Mouse (Mus musculus) left cerebral cortex, postnatal 25 days (tissue): Measurements from ENCODE around the gene Piezo1. TPM values are rescaled to one million over a fixed set of nuclear protein-coding genes. Genes with fewer than 3 reads are reported as not detected.

Experiments used
- DNase-seq, 2 experiments: peaks; one replicate each; pipeline ENCODE4 v3.0.0; 2022; ENCODE audit warnings: low spot score in 2 of 2, mixed read lengths in 1 of 2
- intact Hi-C: fragments of 180-260 bp; cut with DNase I; formaldehyde crosslinking; loops from one replicate; pipeline ENCODE4 v1.15.1; 2025
- total RNA-seq, 2 experiments: library from RNA; stranded (reverse); gene quantifications; 2 replicates each; pipeline ENCODE4 v1.2.3; 2021

The Piezo1 gene
- total RNA-seq, 2 experiments from 2014 or later = 5.6 to 6.3 TPM

DNA sequence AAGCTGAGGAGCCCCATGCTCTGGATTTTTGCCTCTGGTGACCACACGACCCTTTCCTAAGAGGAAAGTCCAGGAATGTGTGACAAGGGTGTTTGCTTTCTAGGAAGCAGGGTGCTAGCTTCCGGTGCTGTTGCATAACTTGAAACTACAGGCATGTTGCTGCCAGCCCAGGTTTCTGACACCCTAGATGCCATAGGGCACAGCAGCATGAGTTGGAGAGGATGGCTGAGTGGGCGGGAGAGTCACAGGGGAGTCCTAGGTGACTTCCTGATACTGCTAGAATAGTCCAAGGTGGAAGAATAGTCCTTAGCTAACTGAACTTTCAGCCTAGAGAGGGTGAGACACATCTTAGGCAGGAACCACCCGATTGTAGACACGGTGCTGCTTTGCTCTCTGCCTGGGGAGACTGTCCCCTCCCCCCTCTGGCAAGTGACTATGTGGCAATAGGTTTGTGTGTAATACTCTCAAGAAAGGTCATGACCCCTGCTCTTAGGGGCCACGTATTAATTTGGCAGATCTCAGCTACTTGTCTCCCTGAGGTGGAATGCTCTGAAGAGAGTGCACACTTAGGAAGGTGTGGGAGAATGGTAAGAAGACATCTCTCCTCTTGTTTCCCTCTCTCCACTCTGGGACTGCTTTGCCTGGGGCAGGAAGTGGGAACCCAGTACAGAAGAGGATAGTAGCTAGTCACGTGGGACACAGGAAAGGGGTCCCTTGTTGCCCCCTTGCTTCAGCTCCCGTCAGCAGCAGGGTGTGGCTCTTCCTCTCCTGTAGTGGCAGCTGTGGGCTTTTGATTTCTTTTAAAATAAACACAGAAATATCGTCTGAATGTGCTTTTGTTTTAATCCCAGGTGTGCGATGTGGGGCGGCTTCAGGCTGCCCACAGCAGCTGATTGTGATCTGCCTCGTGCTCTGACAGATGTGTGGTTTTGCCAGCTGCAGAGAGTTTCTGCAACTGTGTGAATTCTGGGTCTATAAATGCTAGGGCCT, 87.2 kb downstream of the Piezo1 start:
- DNase-seq = no peak
- intact Hi-C loops = no loop called here

DNA sequence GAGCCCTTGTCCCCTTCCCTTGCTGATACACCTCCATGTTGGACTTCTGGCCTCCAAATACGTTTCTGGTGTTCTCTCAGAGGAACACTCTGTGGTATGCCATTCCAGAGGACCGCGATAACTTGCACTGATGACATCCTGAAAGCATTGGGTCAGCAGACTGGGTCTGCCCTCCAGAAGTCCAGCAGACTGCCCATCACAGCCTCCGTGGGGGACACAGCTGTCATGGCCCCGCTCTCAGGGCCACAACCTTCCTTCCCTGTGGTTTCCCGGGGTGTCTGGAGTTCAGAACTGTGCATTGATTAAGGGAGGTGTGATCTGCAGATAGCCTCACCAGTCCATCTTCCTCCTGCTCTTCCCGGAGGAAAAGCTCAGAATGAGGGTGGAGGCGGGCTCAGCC, 88.6 kb downstream of the Piezo1 start:
- no peak for DNase-seq
- intact Hi-C loops = no loop called here

DNA sequence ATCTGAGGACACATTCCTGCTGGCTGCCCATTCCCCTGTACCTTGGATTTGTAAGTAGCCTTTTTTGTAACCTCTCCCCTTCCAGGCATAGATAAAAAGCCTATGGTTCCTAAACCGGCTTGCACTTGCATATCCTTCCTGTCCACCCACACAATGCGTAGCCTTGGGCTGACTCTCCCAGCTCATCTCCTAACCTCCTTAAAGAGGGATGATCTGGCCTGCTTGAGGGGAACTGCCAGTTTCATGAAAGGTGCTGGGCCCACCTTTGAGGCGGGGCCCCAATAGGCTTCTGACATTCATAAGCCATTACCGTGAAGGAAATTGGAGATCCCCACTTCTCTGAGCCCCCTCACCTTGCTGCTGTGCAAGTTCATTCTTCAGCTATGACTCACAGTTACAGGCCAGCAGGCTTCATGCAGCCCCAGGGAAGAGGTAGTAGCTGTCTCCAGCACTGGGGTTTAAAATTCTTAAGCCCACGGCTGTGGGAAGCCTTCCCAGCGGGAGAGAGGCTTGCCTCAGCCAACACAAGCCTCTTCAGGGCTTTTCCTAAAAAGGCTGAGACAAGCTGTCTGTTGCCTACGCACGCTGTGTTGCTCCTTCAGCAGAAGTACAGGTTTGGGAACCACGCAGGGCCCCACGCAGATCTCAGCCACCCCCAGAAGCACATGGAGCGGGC, 89.5 kb downstream of the Piezo1 start:
- intact Hi-C loops = loop anchor here (2.0 kb wide), 1 partner anchor 13 kb away; no protein-coding TSS in a partner anchor
- peak; percentile 67 to 97 for DNase-seq

DNA sequence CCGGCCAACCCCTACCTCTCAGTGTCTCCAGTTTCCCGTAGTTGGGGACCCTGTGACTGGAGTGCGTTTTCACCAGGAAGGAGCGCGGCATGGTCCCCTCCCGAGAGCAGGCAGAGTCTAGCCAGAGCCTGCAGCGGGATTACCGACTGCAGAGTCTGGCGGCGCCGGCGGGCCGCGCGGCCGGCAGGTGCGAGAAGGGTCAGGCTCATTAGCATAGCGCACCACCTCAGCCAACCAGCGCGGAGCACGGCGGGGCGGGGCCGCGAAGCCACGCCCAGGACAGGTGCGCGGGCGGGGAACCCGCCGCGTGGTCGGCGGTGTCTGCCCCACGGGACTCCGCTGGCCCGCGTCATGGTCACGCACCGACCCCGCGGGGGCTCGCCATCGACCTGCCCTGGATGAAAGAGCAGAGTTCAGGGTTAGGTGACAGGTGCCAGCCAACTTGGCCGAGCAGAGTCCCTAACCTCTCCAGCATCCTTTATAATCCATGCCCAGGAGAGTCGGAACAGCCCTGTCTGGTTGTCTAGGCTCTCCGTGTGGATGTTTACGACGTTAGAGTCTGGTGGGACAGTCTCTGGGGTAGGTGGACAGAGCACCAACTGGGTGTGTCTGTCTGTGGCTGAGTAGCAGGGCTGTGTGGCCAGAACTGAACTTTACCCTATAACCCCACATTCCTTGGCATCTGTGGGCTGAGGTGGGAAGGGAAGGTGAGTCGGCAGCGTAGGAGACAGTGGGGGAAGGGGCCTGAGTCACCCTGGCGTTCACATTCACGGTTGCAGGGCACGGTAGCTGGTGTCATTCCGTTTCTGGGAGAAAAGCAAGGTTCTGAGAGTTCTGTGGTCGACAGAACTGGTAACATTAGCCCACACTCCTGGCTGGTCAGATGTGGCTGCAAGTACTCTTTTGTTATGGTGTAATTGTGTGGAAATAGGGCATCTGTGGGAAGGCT, 90.3 kb downstream of the Piezo1 start, which contains the start of gene Snai3:
Gene Snai3 (minus strand): TSS at position 210 of the 949 bp plus-strand sequence.
- intact Hi-C loops = loop anchor here (2.0 kb wide), 1 partner anchor 14 kb away; no protein-coding TSS in a partner anchor
- no peak for DNase-seq

DNA sequence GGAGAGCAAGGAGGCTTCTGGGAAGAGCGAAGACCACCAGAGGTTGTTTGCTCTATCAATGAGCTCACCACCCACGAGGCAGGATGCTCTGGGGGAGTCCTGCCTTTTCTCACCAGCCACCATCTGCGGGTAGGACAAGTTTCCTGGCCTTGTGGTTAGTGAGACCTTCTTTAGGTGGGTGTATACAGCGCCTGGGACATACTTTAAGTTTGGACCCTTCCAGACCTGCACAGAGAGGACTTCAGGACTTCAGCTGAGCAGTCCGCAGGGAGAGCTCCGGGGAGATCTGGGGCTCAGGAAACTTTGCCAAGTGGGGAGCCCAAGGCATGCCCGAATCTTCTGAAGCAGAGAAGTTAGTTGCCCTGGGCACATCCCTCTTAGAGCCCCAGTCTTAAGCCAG, 91.1 kb downstream of the Piezo1 start:
- no peak for DNase-seq
- intact Hi-C loops = loop anchor here (2.0 kb wide), 1 partner anchor 15 kb away; no protein-coding TSS in a partner anchor

DNA sequence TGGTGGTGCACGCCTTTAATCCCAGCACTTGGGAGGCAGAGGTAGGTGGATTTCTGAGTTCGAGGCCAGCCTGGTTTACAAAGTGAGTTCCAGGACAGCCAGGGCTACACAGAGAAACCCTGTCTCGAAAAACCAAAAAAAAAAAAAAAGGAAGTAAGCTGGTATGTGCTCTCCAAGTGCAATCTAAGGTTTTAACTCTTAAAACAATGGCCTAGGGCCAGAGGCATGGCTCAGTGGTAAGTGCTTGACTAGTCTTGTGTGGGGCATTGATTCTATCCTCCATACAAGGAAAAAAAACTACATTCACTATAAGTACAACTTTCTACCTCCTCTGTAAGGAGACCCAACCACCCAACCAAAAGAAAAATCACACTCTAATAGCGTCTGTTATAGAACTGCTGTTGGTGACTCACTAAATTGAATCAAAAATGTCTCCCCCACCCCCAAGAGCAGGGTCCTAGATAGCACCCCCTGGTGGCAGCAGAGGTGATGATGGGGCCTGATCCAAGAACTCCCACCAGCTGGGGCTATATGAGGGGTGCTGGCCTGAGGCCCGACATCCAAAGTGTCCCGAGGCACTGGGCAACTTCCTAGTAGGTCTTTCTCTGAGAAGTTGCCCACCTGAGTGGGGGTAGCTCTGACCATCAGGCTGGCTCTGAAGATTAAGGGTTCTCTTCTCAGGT, 91.8 kb downstream of the Piezo1 start:
- DNase-seq = no peak
- intact Hi-C loops = no loop called here

DNA sequence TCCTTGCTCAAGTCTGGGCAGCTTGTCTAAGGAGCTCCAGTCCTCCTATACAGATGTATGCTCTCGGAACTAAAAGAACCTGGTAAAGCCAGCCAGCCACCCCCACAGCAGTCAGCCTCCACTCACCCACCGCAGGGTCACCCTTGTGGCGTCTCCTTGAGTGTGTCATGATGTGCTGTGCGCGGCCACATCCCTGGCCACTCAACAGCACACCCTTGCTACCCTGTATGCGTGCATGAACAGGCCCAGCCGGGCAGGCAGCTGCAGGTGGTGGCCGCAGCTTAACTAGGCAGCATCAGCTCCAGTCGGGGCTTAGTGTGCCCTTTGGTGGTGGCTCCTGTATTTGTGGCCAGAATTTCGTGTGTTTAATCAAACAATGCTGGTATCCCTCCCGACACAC, 94.0 kb downstream of the Piezo1 start:
- DNase-seq = no peak
- intact Hi-C loops = no loop called here

DNA sequence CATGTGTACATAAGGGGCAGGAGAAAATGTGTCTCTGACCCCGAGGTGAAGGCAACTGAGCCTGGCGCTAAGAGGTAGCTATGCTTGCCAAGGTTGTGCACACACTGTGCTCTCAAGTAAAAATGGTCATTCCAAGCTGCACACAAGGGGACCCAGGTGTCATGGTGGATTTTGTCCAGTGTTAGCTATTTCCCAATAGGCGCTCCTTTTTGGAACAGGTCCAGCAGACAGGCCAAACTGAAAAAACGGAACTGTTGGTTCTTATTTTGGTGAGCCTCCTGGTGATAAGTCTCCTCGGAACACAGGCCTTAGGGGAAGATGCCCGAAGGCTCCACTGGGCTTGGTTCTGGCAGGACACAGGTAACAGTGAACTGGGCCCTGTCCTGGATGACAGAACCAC, 96.7 kb downstream of the Piezo1 start:
- intact Hi-C loops = no loop called here

DNA sequence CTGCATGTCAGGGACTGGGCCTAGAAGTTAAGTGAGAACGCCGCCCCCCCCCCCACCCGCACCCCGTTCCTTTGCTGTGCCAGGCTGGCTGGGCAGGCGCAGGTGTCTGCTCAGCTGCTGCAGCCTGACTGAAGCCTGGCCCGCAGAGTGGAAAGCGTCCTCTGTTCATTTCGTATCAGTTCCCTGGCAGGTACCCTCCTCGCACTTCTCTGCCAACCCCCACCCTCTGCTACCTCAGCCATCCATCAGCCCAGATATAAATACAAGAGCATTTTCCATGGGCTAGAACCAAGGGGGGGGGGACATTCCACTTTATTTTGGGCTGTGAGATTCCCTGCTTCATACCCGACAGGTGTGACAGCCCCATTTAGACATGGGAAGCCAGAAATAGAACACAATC, 99.0 kb downstream of the Piezo1 start:
- intact Hi-C loops = no loop called here

More for the DNA sequence above, 96.7 kb downstream of the Piezo1 start:
- DNase-seq = no peak

DNA sequence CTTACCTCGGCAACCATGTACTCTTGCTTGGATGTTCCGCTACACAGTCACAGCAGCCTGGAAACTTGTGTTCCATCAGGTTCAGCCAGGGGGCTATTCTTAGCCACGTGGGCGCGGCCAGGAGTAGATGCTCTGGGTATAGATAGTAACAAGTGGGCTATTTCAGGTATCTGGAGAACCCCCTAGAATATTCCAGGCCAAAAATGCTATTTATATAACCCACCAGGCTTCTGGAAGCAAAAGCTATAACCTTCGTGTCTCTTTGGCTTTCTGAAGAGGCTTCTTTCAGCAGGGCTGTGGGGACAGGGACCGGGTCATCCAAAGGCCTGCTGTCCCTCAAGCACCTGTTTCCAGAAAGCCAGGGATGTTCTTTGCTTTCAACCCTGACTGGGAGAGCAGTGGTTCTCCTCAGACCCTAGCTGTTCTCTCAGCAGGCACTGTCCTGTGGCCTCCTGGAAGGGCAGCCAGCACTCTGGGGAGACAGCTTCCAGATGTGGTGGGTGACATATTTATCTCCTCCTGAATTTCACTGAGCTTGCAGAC, 99.9 kb downstream of the Piezo1 start:
- intact Hi-C loops = no loop called here
- DNase-seq = no peak

More for the DNA sequence above, 99.0 kb downstream of the Piezo1 start:
- DNase-seq = no peak

DNA sequence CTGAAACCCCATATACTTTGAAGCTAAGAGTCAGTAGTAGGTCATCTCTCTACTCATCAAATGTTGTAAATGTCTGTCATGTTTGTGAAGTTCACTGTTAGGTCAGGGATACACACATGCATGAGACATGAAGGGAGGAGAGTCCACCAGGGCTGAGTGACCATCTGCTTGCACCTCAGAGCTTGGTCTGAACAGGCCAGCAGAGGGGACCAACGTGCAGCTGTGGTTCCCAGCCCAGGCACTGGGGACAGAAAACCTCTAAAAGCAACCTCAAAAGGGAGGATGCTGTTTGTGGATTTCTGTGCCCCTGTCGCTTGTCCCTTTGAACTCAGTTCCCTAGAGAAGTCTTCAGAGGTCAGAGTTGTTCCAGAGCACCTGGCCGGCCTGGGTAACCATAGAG, 105.9 kb downstream of the Piezo1 start:
- no peak for DNase-seq
- intact Hi-C loops = loop anchor here (10.0 kb wide), 1 partner anchor 160 kb away; the partner anchor contains the start of gene Zfpm1

DNA sequence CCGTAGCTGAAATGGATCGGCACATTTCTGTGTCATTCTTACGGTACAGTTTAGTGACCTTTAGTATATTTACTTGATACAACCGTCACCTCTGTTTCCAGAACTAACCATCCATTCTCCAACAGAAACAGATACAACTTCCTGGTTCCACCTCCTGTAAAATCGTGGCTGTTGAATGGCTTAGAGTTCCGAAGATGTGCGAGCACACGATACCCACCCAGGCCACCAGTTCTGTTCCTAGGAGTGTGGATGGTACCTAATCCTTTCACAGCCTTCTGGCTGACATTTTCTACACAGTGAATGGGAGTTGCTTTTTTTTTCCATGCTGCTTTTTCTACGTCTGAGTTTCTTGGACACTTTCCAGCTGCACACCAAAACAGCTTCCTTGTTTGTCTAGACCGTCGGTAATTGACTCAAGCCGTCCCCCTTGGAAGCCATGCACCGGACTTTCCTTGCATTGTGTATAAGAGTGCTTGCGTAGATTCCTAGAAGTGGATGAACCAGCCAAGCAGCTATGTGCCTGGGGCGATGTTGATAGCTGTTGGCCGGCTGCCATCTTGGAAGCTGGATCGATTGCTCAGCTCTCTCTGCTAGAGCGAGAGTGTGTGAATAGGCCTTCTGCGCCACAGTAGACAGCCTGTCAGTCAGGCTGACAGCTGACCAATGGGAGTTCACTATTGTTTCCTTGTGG, 106.9 kb downstream of the Piezo1 start:
- intact Hi-C loops = loop anchor here (5.0 to 10.0 kb wide), 2 partner anchors 108 to 159 kb away; partner anchors contain the start of genes Piezo1 and Zfpm1
- DNase-seq = peak; percentile 81 to 87

DNA sequence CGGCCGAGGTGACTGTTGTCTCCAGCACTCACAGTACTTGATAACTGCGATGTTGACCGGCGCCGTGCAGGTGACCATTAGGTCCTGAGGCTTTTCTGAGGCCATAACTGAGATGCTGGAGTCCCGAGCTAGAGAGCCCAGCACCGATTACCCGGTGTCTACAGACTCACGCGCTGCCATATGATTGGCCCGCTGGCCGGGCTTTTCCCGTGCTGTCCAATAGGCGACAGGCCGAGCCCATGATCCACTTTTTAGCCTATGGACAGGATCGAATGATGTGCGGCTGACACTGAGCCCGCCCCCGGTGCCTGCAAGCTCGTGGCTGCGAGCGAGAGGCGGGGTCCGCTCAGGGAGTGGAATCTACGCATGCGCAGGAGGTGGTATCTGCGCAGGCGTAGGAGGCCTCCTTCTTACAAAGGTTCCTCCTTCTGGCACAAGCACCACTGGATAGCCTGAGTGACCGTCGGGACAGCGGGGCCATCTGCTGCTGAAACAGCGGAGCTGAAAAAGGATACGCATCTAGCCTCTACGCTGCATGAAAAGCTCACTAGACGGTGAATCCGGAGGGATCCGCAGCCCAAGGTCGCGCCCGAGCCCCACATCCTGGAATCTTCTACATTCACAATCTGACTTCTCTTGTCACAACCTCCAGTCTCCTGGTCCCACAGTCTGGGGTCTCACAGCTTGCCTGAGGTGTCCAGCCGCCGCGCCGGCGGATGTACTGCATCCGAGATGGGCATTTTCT, 107.7 kb downstream of the Piezo1 start, which contains the start of gene Mvd:
Gene Mvd (minus strand): TSS at position 161 of the 745 bp plus-strand sequence.
- intact Hi-C loops = loop anchor here (2.0 to 10.0 kb wide), 3 partner anchors 33 to 159 kb away; partner anchors contain the start of genes Ctu2, Piezo1, Rnf166 and Zfpm1
- peak; percentile 100 for DNase-seq

DNA sequence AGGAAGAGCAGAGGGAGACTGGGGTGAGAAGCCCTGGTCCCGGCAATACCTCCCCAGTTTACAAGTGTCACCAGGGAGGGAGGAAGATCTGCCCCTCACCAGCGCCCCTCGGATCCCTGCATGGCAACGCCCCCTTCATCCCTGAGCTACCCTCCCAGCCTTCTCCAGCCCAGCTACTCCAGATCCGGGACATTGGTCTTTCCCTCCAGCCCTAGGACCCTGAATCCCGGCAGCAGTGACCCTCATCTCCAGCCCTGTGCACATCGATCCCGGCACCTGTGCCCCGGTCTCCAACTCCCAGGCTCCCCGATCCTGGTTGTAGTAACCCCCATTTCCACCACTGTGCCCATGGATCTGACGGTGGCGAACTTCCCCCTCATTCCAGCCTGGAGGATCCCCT, 108.3 kb downstream of the Piezo1 start:
- intact Hi-C loops = loop anchor here (2.0 to 10.0 kb wide), 3 partner anchors 34 to 158 kb away; partner anchors contain the start of genes Ctu2, Piezo1, Rnf166 and Zfpm1

DNA sequence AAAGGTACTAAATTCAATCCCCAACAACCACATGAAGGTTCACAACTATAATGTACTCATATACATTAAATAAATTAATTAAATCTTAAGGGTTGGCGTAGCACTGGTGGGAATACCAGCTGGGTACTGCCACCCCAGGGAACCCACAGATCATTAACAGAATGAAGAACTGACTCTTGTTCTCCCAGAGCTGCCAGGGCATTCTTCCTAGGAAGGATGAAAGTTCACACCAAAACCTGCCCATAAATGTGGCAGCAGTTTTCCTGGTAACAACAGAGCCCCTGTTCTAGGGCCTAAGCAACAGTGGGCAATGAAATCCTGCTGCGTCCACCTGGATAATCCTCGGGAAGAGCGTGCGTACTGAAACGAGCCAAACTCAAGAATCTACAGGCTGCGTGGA, 108.8 kb downstream of the Piezo1 start:
- intact Hi-C loops = loop anchor here (2.0 to 10.0 kb wide), 3 partner anchors 34 to 158 kb away; partner anchors contain the start of genes Ctu2, Piezo1, Rnf166 and Zfpm1
- no peak for DNase-seq

More for the DNA sequence above, 108.3 kb downstream of the Piezo1 start:
- DNase-seq = no peak

DNA sequence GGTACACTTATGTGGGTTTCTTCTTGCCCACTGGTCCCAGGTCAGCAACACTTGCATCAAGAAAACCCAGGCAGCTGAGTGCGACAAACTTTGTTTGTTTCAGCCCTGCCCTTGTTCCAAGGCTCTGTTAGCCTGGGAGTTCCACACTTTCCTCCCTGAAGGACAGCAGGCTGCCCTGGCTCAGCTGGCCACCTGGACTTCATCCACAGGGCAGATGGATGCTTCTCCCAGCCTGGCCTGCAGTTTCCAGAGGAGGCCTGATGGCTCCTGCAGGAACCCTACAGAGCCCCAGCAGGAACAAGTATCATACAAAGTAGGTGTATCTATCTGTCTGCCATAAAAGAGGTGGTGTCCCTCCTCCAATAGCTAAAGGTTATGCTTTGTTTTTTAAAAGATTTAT, 109.8 kb downstream of the Piezo1 start:
- intact Hi-C loops = loop anchor here (5.0 to 10.0 kb wide), 2 partner anchors 111 to 157 kb away; partner anchors contain the start of genes Piezo1 and Zfpm1
- no peak for DNase-seq

DNA sequence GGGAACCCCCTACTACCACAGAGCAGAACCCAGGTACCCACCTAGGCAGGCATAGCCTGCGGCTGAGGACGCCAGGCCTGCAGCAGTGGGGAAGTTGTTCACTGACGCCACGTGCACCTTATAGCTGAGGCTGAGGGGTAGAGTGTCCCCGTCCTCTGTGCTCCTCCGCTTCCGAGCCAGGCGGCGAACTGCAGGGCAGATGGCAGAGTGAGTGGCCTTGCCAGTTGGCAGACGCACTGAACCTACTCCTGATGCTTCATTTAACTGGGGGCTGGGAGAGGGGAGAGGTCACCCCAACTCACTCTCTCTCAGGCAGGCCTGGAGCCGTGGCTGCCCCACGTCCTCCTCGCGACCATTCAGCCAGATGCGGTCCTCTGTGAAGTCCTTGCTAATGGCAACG, 111.8 kb downstream of the Piezo1 start:
- DNase-seq = no peak
- intact Hi-C loops = no loop called here
